Mouse (Mus musculus) hindbrain, embryonic 12.5 days (tissue): ENCODE results near the gene Gab2. TPM values are rescaled to one million over a fixed set of nuclear protein-coding genes. Genes with fewer than 3 reads are reported as not detected.
A peak's percentile ranks its signal among the peaks of the same experiment; 100 is the strongest.

ENCODE experiments used
- ATAC-seq: fragments of 200-750 bp; cut with Nextera tagmentation; 2 replicates; pipeline ENCODE4 v1.8.0; 2017; ENCODE audit warnings: moderate TSS enrichment; ENCODE audit not compliant: low FRiP score
- H3K27ac ChIP-seq: fragments of 300-500 bp; sonication (generic); 2 replicates; pipeline ENCODE4 v1.5.1; 2016; ENCODE audit warnings: mild to moderate bottlenecking
- H3K27me3 ChIP-seq: fragments of 300-500 bp; sonication (generic); 2 replicates; pipeline ENCODE4 v1.6.1; 2016; ENCODE audit warnings: mild to moderate bottlenecking
- H3K36me3 ChIP-seq: fragments of 300-500 bp; sonication (generic); 2 replicates; pipeline ENCODE4 v1.6.1; 2016; ENCODE audit warnings: mild to moderate bottlenecking
- H3K4me1 ChIP-seq: fragments of 300-500 bp; sonication (generic); 2 replicates; pipeline ENCODE4 v1.6.1; 2016
- H3K4me2 ChIP-seq: fragments of 300-500 bp; sonication (generic); replicated peaks from 2 replicates; pipeline ENCODE4 v1.6.1; 2016; ENCODE audit warnings: mild to moderate bottlenecking
- H3K4me3 ChIP-seq: fragments of 300-500 bp; sonication (generic); 2 replicates; pipeline ENCODE4 v1.5.1; 2016; ENCODE audit warnings: mild to moderate bottlenecking
- H3K9ac ChIP-seq: fragments of 300-500 bp; sonication (generic); 2 replicates; pipeline ENCODE4 v1.6.1; 2016; ENCODE audit warnings: mild to moderate bottlenecking, moderate library complexity
- H3K9me3 ChIP-seq: fragments of 300-500 bp; sonication (generic); replicated peaks from 2 replicates; pipeline ENCODE4 v1.6.1; 2016; ENCODE audit warnings: mild to moderate bottlenecking
- WGBS: fragments of 180-500 bp; shearing (Covaris S2); methylation state at CpG from one replicate; pipeline ENCODE4 v1.1.7; 2016; 5-methylcytosine and 5-hydroxymethylcytosine counted together
- polyA plus RNA-seq: library from polyadenylated mRNA; unstranded; fragments of >200 nt; fragmentation: Nextera tagmentation; extraction: Ambion mirVana; gene quantifications from 2 replicates; pipeline ENCODE4 v1.2.1, GENCODE M21; 2016

The Gab2 gene
- polyA plus RNA-seq, 1 experiment from 2014 or later = 16.1 TPM

- H3K9ac ChIP-seq = no peak overlapping the region
- peaks cover 54% of the 10 kb centered on the region for H3K36me3 ChIP-seq
- H3K4me2 ChIP-seq = no peak overlapping the region
- H3K4me1 ChIP-seq = no peaks in the 10 kb centered on the region
- no peak overlapping the region for H3K4me3 ChIP-seq
- 93% methylated on average over 14 of the region's 14 CpGs for WGBS
- H3K27me3 ChIP-seq = no peaks in the 10 kb centered on the region
- no peak overlapping the region for H3K27ac ChIP-seq
- no peak for ATAC-seq
- no peaks in the 10 kb centered on the region for H3K9me3 ChIP-seq
Measured at GRCm38 (mm10) chr7:97311620-97312019, 230.2 kb downstream of the Gab2 start.

- Histone ChIP-seq H3K4me1 (no peaks in the 10 kb centered on the region), H3K27ac (no peak overlapping the region), H3K9me3 (no peaks in the 10 kb centered on the region), H3K36me3 (peaks cover 52% of the 10 kb centered on the region), H3K4me2 (no peak overlapping the region), H3K4me3 (no peak overlapping the region), H3K27me3 (no peaks in the 10 kb centered on the region), H3K9ac (no peak overlapping the region)
- 92% methylated on average over 17 of the region's 17 CpGs for WGBS
- ATAC-seq = no peak
Measured at GRCm38 (mm10) chr7:97312196-97312595, 230.8 kb downstream of the Gab2 start.

- Histone ChIP-seq H3K4me2 (no peak overlapping the region), H3K27ac (no peak overlapping the region), H3K9me3 (no peaks in the 10 kb centered on the region), H3K27me3 (no peaks in the 10 kb centered on the region), H3K4me3 (no peak overlapping the region), H3K36me3 (peaks cover 52% of the 10 kb centered on the region), H3K4me1 (no peaks in the 10 kb centered on the region), H3K9ac (no peak overlapping the region)
- no peak for ATAC-seq
- WGBS = 92% methylated on average over 6 of the region's 6 CpGs
Measured at GRCm38 (mm10) chr7:97312856-97313255, 231.5 kb downstream of the Gab2 start.

- H3K9me3 ChIP-seq = no peaks in the 10 kb centered on the region
- peaks cover 46% of the 10 kb centered on the region for H3K36me3 ChIP-seq
- H3K4me1 ChIP-seq = no peaks in the 10 kb centered on the region
- ATAC-seq = no peak
- no peak overlapping the region for H3K27ac ChIP-seq
- H3K27me3 ChIP-seq = no peaks in the 10 kb centered on the region
- H3K4me3 ChIP-seq = no peak overlapping the region
- WGBS = 81% methylated on average over 7 of the region's 7 CpGs
- H3K4me2 ChIP-seq = no peak overlapping the region
- H3K9ac ChIP-seq = no peak overlapping the region
Measured at GRCm38 (mm10) chr7:97313364-97313995, 232.1 kb downstream of the Gab2 start.

- ATAC-seq = no peak
- no peak overlapping the region for H3K4me3 ChIP-seq
- no peaks in the 10 kb centered on the region for H3K27me3 ChIP-seq
- no peaks in the 10 kb centered on the region for H3K9me3 ChIP-seq
- no peak overlapping the region for H3K27ac ChIP-seq
- H3K9ac ChIP-seq = no peak overlapping the region
- 86% methylated on average over 5 of the region's 5 CpGs for WGBS
- H3K4me1 ChIP-seq = no peaks in the 10 kb centered on the region
- H3K36me3 ChIP-seq = peaks cover 39% of the 10 kb centered on the region
- no peak overlapping the region for H3K4me2 ChIP-seq
Measured at GRCm38 (mm10) chr7:97314646-97315045, 233.3 kb downstream of the Gab2 start.

- Histone ChIP-seq H3K4me2 (no peak overlapping the region), H3K4me1 (no peaks in the 10 kb centered on the region), H3K9ac (no peak overlapping the region), H3K36me3 (peaks cover 33% of the 10 kb centered on the region), H3K27me3 (no peaks in the 10 kb centered on the region), H3K27ac (no peak overlapping the region), H3K9me3 (no peaks in the 10 kb centered on the region), H3K4me3 (no peak overlapping the region)
- ATAC-seq = no peak
- 86% methylated on average over 6 of the region's 6 CpGs for whole genome bisulfite sequencing
Measured at GRCm38 (mm10) chr7:97315656-97316055, 234.3 kb downstream of the Gab2 start.

GRCm38 (mm10) chr7:97317706-97318105, 236.3 kb downstream of the Gab2 start:
- ATAC-seq = no peak
- Histone ChIP-seq H3K4me2 (no peak overlapping the region), H3K36me3 (peaks cover 24% of the 10 kb centered on the region; the same call in 1 of the 2 replicates), H3K4me1 (no peaks in the 10 kb centered on the region), H3K27me3 (no peaks in the 10 kb centered on the region), H3K27ac (no peak overlapping the region), H3K9me3 (no peaks in the 10 kb centered on the region), H3K9ac (no peak overlapping the region), H3K4me3 (no peak overlapping the region)
- 82% methylated on average over 3 of the region's 3 CpGs for WGBS

GRCm38 (mm10) chr7:97324342-97324741, 243.0 kb downstream of the Gab2 start:
- 90% methylated on average over 8 of the region's 8 CpGs for WGBS
- no peak for ATAC-seq

GRCm38 (mm10) chr7:97325156-97325985, 244.0 kb downstream of the Gab2 start:
- Histone ChIP-seq H3K9ac (no peak overlapping the region), H3K4me3 (peak overlapping the region; percentile 36), H3K9me3 (no peaks in the 10 kb centered on the region), H3K27me3 (peaks cover 39% of the 10 kb centered on the region), H3K4me1 (peaks cover 21% of the 10 kb centered on the region), H3K36me3 (peaks cover 8% of the 10 kb centered on the region; the same call in 1 of the 2 replicates), H3K4me2 (peak overlapping the region; percentile 57), H3K27ac (no peak overlapping the region)
- 11% methylated on average over 96 of the region's 96 CpGs for WGBS
- peak; percentile 60 for ATAC-seq

More at GRCm38 (mm10) chr7:97324342-97324741, 243.0 kb downstream of the Gab2 start:
- Histone ChIP-seq H3K4me1 (peaks cover 15% of the 10 kb centered on the region), H3K4me2 (no peak overlapping the region), H3K9ac (no peak overlapping the region), H3K36me3 (peaks cover 16% of the 10 kb centered on the region; the same call in 1 of the 2 replicates), H3K4me3 (no peak overlapping the region), H3K27ac (no peak overlapping the region), H3K27me3 (peaks cover 39% of the 10 kb centered on the region), H3K9me3 (no peaks in the 10 kb centered on the region)

- Histone ChIP-seq H3K9me3 (no peaks in the 10 kb centered on the region), H3K9ac (no peak overlapping the region), H3K27me3 (peaks cover 39% of the 10 kb centered on the region), H3K4me3 (no peak overlapping the region), H3K36me3 (peaks cover 2% of the 10 kb centered on the region; the same call in 1 of the 2 replicates), H3K27ac (no peak overlapping the region), H3K4me2 (no peak overlapping the region), H3K4me1 (peaks cover 34% of the 10 kb centered on the region)
- no peak for ATAC-seq
- 87% methylated on average over 4 of the region's 4 CpGs for WGBS
Measured at GRCm38 (mm10) chr7:97327376-97327775, 246.0 kb downstream of the Gab2 start.

GRCm38 (mm10) chr7:97328891-97329588, 247.7 kb downstream of the Gab2 start:
- no peaks in the 10 kb centered on the region for H3K9me3 ChIP-seq
- H3K27ac ChIP-seq = no peak overlapping the region
- no peak overlapping the region for H3K4me3 ChIP-seq
- no peak overlapping the region for H3K9ac ChIP-seq
- no peak overlapping the region for H3K4me2 ChIP-seq
- peaks cover 41% of the 10 kb centered on the region for H3K4me1 ChIP-seq
- H3K27me3 ChIP-seq = peaks cover 35% of the 10 kb centered on the region
- H3K36me3 ChIP-seq = peaks cover 1% of the 10 kb centered on the region; the same call in 1 of the 2 replicates
- 73% methylated on average over 13 of the region's 13 CpGs for WGBS
- ATAC-seq = no peak

GRCm38 (mm10) chr7:97329676-97330075, 248.3 kb downstream of the Gab2 start:
- no peak for ATAC-seq
- no peak overlapping the region for H3K4me2 ChIP-seq
- no peak overlapping the region for H3K9ac ChIP-seq
- no peak overlapping the region for H3K27ac ChIP-seq
- H3K27me3 ChIP-seq = peaks cover 29% of the 10 kb centered on the region
- no peaks in the 10 kb centered on the region for H3K9me3 ChIP-seq
- WGBS = 88% methylated on average over 3 of the region's 3 CpGs
- peaks cover 41% of the 10 kb centered on the region for H3K4me1 ChIP-seq
- H3K4me3 ChIP-seq = no peak overlapping the region
- no peaks in the 10 kb centered on the region for H3K36me3 ChIP-seq
